ENCODE assay signal across 8 mouse cellular contexts in genomic region chr15:75175506-75175905, GRCm38 (mm10). TPM values are rescaled to one million over a fixed set of nuclear protein-coding genes. Genes with fewer than 3 reads are reported as not detected.
DNase-seq lines count a peak whose midpoint lies in the region.

No protein-coding gene starts in this region.

- peak; percentile 52 for DNase-seq in heart, adult 11 months
- DNase-seq in heart, adult 8-10 months (ENCODE audit: low spot score): no peak
- DNase-seq in urinary bladder, postnatal 14 days (ENCODE audit: low spot score): peak; percentile 39
- DNase-seq in urinary bladder, postnatal 10 days (ENCODE audit: low spot score): no peak
- DNase-seq in embryo, embryonic 11 days: peak; percentile 33
- peak; percentile 4 to 31 for DNase-seq in left cerebral cortex, postnatal 25 days (ENCODE audit: low spot score in 2 of 2)
- peak; percentile 6 to 49 for DNase-seq in right cerebral cortex, adult 2 months (ENCODE audit: low spot score in 2 of 2)
- no peak for DNase-seq in ovary, postnatal 10 days (ENCODE audit: low spot score)

- intact Hi-C loops in left cerebral cortex, postnatal 25 days (cut with DNase I): no loop called here

RNA-seq across cellular contexts. Expression of gene Ly6g, which starts 20.5 kb away (rescaled TPM):
- not detected for total RNA-seq in heart, adult 8-10 months (2022)
- total RNA-seq in left cerebral cortex, postnatal 25 days (2021): not detected

RNA-seq across cellular contexts. Expression of gene BC025446, which starts 40.7 kb away (rescaled TPM):
- total RNA-seq in heart, adult 8-10 months (2022): not detected
- total RNA-seq in left cerebral cortex, postnatal 25 days (2021): not detected

Comparison
In these comparisons a context has a peak if more than half of its experiments do, and no peak if none do; other contexts are left out.
1. DNase-seq: peak in heart, adult 11 months (single experiment), urinary bladder, postnatal 14 days (single experiment), embryo, embryonic 11 days (single experiment), left cerebral cortex, postnatal 25 days (2 of 2) and right cerebral cortex, adult 2 months (2 of 2); none in heart, adult 8-10 months (single experiment), urinary bladder, postnatal 10 days (single experiment) and ovary, postnatal 10 days (single experiment).